Mouse (Mus musculus): ENCODE measurements around the gene 2010111I01Rik.

DNA sequence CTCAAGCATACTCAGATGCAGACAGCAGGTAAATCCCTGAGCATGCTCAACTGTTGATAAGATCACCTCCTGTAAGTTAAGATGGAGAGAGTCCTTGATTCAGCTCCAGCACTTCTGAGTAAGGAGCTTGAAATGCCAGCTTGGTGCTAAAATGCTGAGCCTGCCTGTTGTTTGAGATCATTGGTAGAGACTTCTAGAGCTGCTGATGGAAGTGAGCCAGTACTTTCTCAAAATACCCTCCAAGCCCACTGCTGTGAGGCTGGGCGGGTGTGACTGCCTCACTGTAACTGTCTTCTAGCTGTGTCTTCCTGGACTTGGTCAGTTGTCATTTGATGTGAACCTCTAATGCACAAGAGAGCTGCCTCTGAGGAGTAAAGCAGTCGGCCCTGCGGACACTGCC, 51.4 kb downstream of the 2010111I01Rik start:
- no peak for TF ChIP-seq MAX (IDR thresholded peaks at IDR 0.05; ENCODE audit: low read depth)
- no peak for TF ChIP-seq USF1 (IDR thresholded peaks at IDR 0.05; ENCODE audit: low read depth)
- no peak for TF ChIP-seq MYOG (IDR thresholded peaks at IDR 0.05; ENCODE audit: control insufficient read depth in 1 of 3, insufficient read depth in 1 of 3, insufficient read length in 2 of 3, low read depth in 2 of 3)
- no peak for TF ChIP-seq POLR2A (IDR thresholded peaks at IDR 0.05; ENCODE audit: insufficient read length, low read depth)
- no peak for TF ChIP-seq CEBPB (IDR thresholded peaks at IDR 0.05; ENCODE audit: insufficient read depth, poor library complexity, severe bottlenecking)
- TF ChIP-seq TCF12 (IDR thresholded peaks at IDR 0.05; ENCODE audit: insufficient read depth, poor library complexity, severe bottlenecking), result no peak
- TF ChIP-seq E2F4 (IDR thresholded peaks at IDR 0.05; ENCODE audit: insufficient read depth), result no peak
- no peak for TF ChIP-seq POLR2AphosphoS2 (IDR thresholded peaks at IDR 0.05; ENCODE audit: insufficient read length, low read depth)
- no peak for TF ChIP-seq MYOD1 (IDR thresholded peaks at IDR 0.05; ENCODE audit: control insufficient read depth in 1 of 3, insufficient read length in 2 of 3, low read depth in 2 of 3)
- no peak for TF ChIP-seq REST (IDR thresholded peaks at IDR 0.05; ENCODE audit: insufficient read depth, insufficient read length)
- no peak for TF ChIP-seq SRF (IDR thresholded peaks at IDR 0.05; ENCODE audit: control insufficient read depth, insufficient read length, low read depth)
